Mouse (Mus musculus): Measurements from ENCODE around the gene Kcnj12. TPM values are rescaled to one million over a fixed set of nuclear protein-coding genes. Genes with fewer than 3 reads are reported as not detected.

The Kcnj12 gene
- polyA plus RNA-seq, 1 experiment, result 0.81 TPM

DNA sequence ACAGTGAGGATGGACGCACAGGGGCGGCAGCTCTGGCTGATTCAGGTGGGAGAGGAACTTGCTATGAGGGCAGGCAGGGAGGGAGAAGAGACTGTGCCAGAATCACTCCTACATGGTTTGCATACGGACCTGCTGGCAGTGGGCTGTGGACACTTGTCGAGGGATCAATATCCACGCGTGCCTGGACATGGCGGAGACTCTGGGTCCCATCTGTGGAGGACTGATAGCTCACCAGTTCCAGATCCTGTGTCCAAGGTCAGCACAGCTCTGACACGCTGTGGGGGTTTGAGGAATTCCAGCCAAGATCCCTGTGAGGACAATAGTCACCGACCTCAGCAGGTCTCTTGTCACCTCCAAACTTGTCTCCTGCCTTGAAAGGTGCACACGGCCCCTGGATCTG lies 87.7 kb downstream of the Kcnj12 start:
- Histone ChIP-seq H3K36me3 (ENCODE audit: control insufficient read depth, insufficient read depth, low read length) (no peaks in the 10 kb centered on the region), H3K4me3 (ENCODE audit: low read depth, low read length) (no peak overlapping the region), H3K27ac (ENCODE audit: insufficient read depth, low read depth, low read length) (no peak overlapping the region), H3K4me1 (ENCODE audit: control insufficient read depth, insufficient read depth, insufficient read length, low read length) (no peaks in the 10 kb centered on the region), H3K27me3 (ENCODE audit: control insufficient read depth, insufficient read depth, low read length) (no peaks in the 10 kb centered on the region)
- WGBS, result 70% methylated on average over 10 of the region's 10 CpGs
- no peak for TF ChIP-seq CTCF (IDR thresholded peaks at IDR 0.05; ENCODE audit: extremely low read depth, insufficient read length, insufficient replicate concordance, low read depth, low read length)
- no peak for TF ChIP-seq POLR2A (IDR thresholded peaks at IDR 0.05; ENCODE audit: low read depth, low read length)

DNA sequence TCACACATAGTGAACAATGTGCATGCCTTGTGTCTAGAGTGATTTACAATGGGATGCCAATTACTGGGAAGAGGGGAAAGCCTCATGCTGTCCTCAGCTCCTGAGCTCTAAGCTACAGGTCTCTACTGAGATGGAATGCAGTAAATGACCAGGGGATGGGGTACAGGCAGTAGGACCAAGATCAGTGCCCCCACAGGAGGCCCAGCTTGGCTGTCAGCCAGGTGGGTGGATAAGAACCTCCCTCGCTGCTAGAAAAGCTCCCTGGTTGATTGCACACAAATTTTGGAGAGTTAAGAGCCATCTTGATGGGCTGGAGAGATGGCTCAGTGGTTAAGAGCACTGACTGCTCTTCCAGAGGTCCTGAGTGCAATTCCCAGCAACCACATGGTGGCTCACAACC lies 88.6 kb downstream of the Kcnj12 start:
- no peaks in the 10 kb centered on the region for H3K27me3 ChIP-seq (ENCODE audit: control insufficient read depth, insufficient read depth, low read length)
- TF ChIP-seq CTCF (IDR thresholded peaks at IDR 0.05; ENCODE audit: extremely low read depth, insufficient read length, insufficient replicate concordance, low read depth, low read length), result no peak
- TF ChIP-seq POLR2A (IDR thresholded peaks at IDR 0.05; ENCODE audit: low read depth, low read length), result no peak
- no peak overlapping the region for H3K4me3 ChIP-seq (ENCODE audit: low read depth, low read length)
- WGBS, result 6% methylated on average over 1 of the region's 1 CpGs
- H3K4me1 ChIP-seq (ENCODE audit: control insufficient read depth, insufficient read depth, insufficient read length, low read length), result no peaks in the 10 kb centered on the region; the same call in 1 of the 2 replicates
- H3K36me3 ChIP-seq (ENCODE audit: control insufficient read depth, insufficient read depth, low read length), result no peaks in the 10 kb centered on the region
- H3K27ac ChIP-seq (ENCODE audit: insufficient read depth, low read depth, low read length), result no peak overlapping the region

DNA sequence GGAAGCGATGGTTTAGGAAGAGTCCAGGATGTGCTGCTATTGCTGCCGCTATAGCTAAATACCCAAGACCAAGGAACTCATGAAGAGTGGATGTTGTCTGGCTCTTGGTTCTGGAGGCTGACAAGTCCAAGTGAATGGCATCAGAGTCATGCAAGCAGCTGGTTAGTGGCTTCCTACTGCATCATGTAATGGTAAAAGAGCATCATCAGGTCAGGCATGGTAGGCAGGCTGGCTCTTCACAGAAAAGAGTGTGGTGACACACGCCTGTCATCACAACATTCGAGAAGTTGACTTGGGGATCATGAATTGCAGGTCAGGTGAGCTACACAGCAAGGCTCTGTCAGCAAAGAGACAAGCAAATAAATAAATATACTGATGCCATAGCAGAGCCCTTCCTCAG lies 89.1 kb downstream of the Kcnj12 start:
- H3K27me3 ChIP-seq (ENCODE audit: control insufficient read depth, insufficient read depth, low read length), result no peaks in the 10 kb centered on the region
- H3K27ac ChIP-seq (ENCODE audit: insufficient read depth, low read depth, low read length), result no peak overlapping the region
- TF ChIP-seq CTCF (IDR thresholded peaks at IDR 0.05; ENCODE audit: extremely low read depth, insufficient read length, insufficient replicate concordance, low read depth, low read length), result no peak
- TF ChIP-seq POLR2A (IDR thresholded peaks at IDR 0.05; ENCODE audit: low read depth, low read length), result no peak
- H3K36me3 ChIP-seq (ENCODE audit: control insufficient read depth, insufficient read depth, low read length), result no peaks in the 10 kb centered on the region
- WGBS, result 93% methylated on average over 4 of the region's 4 CpGs
- H3K4me1 ChIP-seq (ENCODE audit: control insufficient read depth, insufficient read depth, insufficient read length, low read length), result no peaks in the 10 kb centered on the region; the same call in 1 of the 2 replicates
- H3K4me3 ChIP-seq (ENCODE audit: low read depth, low read length), result no peak overlapping the region

DNA sequence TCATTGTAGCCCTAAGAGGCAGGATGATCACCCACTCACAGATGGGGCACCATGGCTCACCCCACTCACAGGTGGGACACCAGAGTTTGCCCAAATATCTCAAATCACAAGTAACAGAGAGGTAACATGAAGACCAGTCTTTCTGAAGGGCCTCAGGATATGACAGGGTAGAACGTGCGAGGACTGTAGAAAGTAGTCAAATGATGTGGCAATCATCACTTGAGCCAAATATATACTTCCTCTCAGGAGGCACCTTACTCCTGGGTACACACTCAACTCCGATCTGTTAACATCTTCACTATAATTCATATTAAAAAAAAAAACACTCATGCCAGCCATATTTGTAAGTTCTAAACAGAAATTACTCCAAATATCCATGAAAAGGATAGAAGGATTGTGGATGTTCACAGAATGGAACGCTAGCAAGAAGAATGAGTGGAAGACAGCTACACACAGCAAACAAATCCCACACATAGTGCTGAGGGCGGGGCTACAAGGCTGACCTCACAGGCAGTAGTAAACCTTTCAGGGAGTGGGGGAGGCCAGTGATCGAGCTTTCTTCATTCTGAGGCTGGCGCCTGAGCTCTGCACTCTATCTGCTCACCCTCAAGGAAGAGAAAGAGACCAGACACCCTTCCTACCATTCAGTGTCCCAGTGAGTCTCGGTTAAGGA lies 90.1 kb downstream of the Kcnj12 start:
- Histone ChIP-seq H3K4me3 (ENCODE audit: low read depth, low read length) (no peak overlapping the region), H3K4me1 (ENCODE audit: control insufficient read depth, insufficient read depth, insufficient read length, low read length) (no peaks in the 10 kb centered on the region; the same call in 1 of the 2 replicates), H3K36me3 (ENCODE audit: control insufficient read depth, insufficient read depth, low read length) (no peaks in the 10 kb centered on the region), H3K27ac (ENCODE audit: insufficient read depth, low read depth, low read length) (no peak overlapping the region; the same call in 1 of the 2 replicates), H3K27me3 (ENCODE audit: control insufficient read depth, insufficient read depth, low read length) (no peaks in the 10 kb centered on the region)
- TF ChIP-seq POLR2A (IDR thresholded peaks at IDR 0.05; ENCODE audit: low read depth, low read length) (no peak), CTCF (IDR thresholded peaks at IDR 0.05; ENCODE audit: extremely low read depth, insufficient read length, insufficient replicate concordance, low read depth, low read length) (no peak)
- WGBS, result 60% methylated on average over 8 of the region's 8 CpGs

DNA sequence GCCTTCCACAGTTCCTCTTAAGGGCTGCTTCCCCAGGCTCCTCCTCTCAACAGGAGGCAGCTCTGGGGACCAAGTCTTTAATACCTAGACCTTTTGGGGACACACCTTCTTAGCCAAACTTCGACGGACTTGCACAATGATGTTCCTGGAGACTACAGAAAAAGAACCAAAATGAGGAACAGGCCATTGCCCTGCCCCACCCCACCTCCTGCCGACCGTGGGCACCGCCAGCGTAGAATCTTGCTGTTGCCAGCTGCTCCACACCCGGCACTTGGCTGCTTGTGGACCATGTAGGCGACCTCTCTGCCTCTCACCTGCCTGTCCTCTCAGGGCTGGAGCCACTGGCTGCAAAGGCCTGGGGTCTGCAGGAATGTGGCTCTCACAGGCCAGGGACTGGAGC lies 93.9 kb downstream of the Kcnj12 start:
- Histone ChIP-seq H3K27me3 (ENCODE audit: control insufficient read depth, insufficient read depth, low read length) (no peaks in the 10 kb centered on the region), H3K27ac (ENCODE audit: insufficient read depth, low read depth, low read length) (no peak overlapping the region), H3K36me3 (ENCODE audit: control insufficient read depth, insufficient read depth, low read length) (no peaks in the 10 kb centered on the region), H3K4me3 (ENCODE audit: low read depth, low read length) (no peak overlapping the region), H3K4me1 (ENCODE audit: control insufficient read depth, insufficient read depth, insufficient read length, low read length) (no peaks in the 10 kb centered on the region; the same call in 1 of the 2 replicates)
- WGBS, result 34% methylated on average over 8 of the region's 8 CpGs
- TF ChIP-seq POLR2A (IDR thresholded peaks at IDR 0.05; ENCODE audit: low read depth, low read length) (no peak), CTCF (IDR thresholded peaks at IDR 0.05; ENCODE audit: extremely low read depth, insufficient read length, insufficient replicate concordance, low read depth, low read length) (no peak)

DNA sequence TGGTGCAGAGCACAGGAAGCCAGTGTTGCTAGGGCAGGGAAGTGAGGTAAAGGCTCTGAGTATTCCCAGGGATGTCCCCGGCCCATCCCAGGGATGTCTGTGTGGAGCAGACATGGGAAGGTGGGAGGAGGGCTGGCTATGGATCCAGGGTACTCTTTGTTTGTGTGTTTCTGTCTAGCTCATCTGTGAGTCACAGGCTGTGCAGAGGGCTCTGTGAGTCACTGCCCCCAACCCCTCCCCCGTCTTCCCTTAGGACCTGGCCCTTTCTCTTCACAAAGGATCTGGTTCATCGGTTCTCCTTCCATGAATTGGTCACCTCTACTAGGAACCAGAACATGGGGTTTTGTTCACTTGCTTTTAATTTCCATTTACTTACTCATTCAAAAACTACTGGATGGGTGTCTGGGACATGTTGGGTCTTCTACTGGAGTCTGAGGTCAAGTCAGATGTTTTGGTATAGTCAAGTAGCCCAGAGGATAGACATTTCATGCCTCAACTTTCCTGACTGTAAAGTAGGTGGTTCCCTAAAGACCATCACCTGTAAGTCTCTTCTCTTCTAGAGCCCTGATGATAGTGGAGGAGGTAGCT lies 97.7 kb downstream of the Kcnj12 start:
- WGBS, result 86% methylated on average over 3 of the region's 3 CpGs
- Histone ChIP-seq H3K27ac (ENCODE audit: insufficient read depth, low read depth, low read length) (no peak overlapping the region), H3K4me1 (ENCODE audit: control insufficient read depth, insufficient read depth, insufficient read length, low read length) (no peaks in the 10 kb centered on the region; the same call in 1 of the 2 replicates), H3K27me3 (ENCODE audit: control insufficient read depth, insufficient read depth, low read length) (no peaks in the 10 kb centered on the region), H3K36me3 (ENCODE audit: control insufficient read depth, insufficient read depth, low read length) (no peaks in the 10 kb centered on the region), H3K4me3 (ENCODE audit: low read depth, low read length) (no peak overlapping the region)
- TF ChIP-seq POLR2A (IDR thresholded peaks at IDR 0.05; ENCODE audit: low read depth, low read length) (no peak), CTCF (IDR thresholded peaks at IDR 0.05; ENCODE audit: extremely low read depth, insufficient read length, insufficient replicate concordance, low read depth, low read length) (no peak)

Other genes with a start within 250 kb of the Kcnj12 start
- 3.0 and 4.7 TPM in 2 replicates for gene Top3a, start 245.2 kb upstream of the Kcnj12 start, polyA plus RNA-seq (2012; rRNA removed)
- gene Smcr8, start 245.0 kb upstream of the Kcnj12 start, polyA plus RNA-seq (2012; rRNA removed), result 3.8 and 5.8 TPM in 2 replicates
- gene Shmt1, start 210.8 kb upstream of the Kcnj12 start, polyA plus RNA-seq (2012; rRNA removed), result 9.7 and 15.3 TPM in 2 replicates
- 17.7 and 34.1 TPM in 2 replicates for gene Dhrs7b, start 191.9 kb upstream of the Kcnj12 start, polyA plus RNA-seq (2012; rRNA removed)
- gene Tmem11, start 143.3 kb upstream of the Kcnj12 start, polyA plus RNA-seq (2012; rRNA removed), result 35.6 and 55.5 TPM in 2 replicates
- gene Natd1, start 107.8 kb upstream of the Kcnj12 start, polyA plus RNA-seq (2012; rRNA removed), result 7.1 and 13.2 TPM in 2 replicates
- gene Map2k3, start 90.5 kb upstream of the Kcnj12 start, polyA plus RNA-seq (2012; rRNA removed), result 71.6 and 98.9 TPM in 2 replicates
- 12.2 and 30.8 TPM in 2 replicates for gene Tnfrsf13b, start 104.2 kb downstream of the Kcnj12 start, polyA plus RNA-seq (2012; rRNA removed)
- gene Usp22, start 152.5 kb downstream of the Kcnj12 start, polyA plus RNA-seq (2012; rRNA removed), result 14.5 and 25.1 TPM in 2 replicates
- gene Aldh3a1, start 185.0 kb downstream of the Kcnj12 start, polyA plus RNA-seq (2012; rRNA removed), result 0.16 and 3.7 TPM in 2 replicates
- 68.2 and 166 TPM in 2 replicates for gene Aldh3a2, start 244.9 kb downstream of the Kcnj12 start, polyA plus RNA-seq (2012; rRNA removed)

Data from small intestine, adult 2 months (tissue).